Mouse (Mus musculus) neural tube, embryonic 11.5 days (tissue): Measurements from ENCODE around the gene Pde4d. TPM values are rescaled to one million over a fixed set of nuclear protein-coding genes. Genes with fewer than 3 reads are reported as not detected.

Source experiments
- ATAC-seq: fragments of 200-750 bp; cut with Nextera tagmentation; 2 replicates; pipeline ENCODE4 v1.8.0; 2017; ENCODE audit warnings: moderate number of reproducible peaks, mild to moderate bottlenecking, moderate TSS enrichment, moderate library complexity; ENCODE audit not compliant: insufficient read depth, low FRiP score, low TSS enrichment
- DNase-seq: peaks from one replicate; pipeline ENCODE4 v3.0.0-alpha.2; 2015; ENCODE audit warnings: low spot score
- H3K27ac ChIP-seq: fragments of 300-500 bp; sonication (generic); 2 replicates; pipeline ENCODE4 v1.5.1; 2014; ENCODE audit warnings: low read depth, mild to moderate bottlenecking, low read length
- H3K27me3 ChIP-seq: fragments of 300-500 bp; sonication (generic); 2 replicates; pipeline ENCODE4 v1.6.1; 2014; ENCODE audit warnings: mild to moderate bottlenecking, low read length, mixed read lengths; ENCODE audit not compliant: control insufficient read depth, insufficient read depth
- H3K36me3 ChIP-seq: fragments of 300-500 bp; sonication (generic); 2 replicates; pipeline ENCODE4 v1.6.1; 2014; ENCODE audit warnings: mild to moderate bottlenecking, low read length, moderate library complexity, mixed read lengths; ENCODE audit not compliant: control insufficient read depth, insufficient read depth
- H3K4me1 ChIP-seq: fragments of 300-500 bp; sonication (generic); 2 replicates; pipeline ENCODE4 v1.6.1; 2014; ENCODE audit warnings: low read length, mixed read lengths; ENCODE audit not compliant: control insufficient read depth, insufficient read depth
- H3K4me2 ChIP-seq: fragments of 300-500 bp; sonication (generic); 2 replicates; pipeline ENCODE4 v1.6.1; 2014; ENCODE audit warnings: low read depth, mild to moderate bottlenecking, moderate library complexity
- H3K4me3 ChIP-seq: fragments of 300-500 bp; sonication (generic); 2 replicates; pipeline ENCODE4 v1.5.1; 2014; ENCODE audit warnings: low read depth, low read length
- H3K9ac ChIP-seq: fragments of 300-500 bp; sonication (generic); 2 replicates; pipeline ENCODE4 v1.6.1; 2014; ENCODE audit warnings: mild to moderate bottlenecking, low read length
- H3K9me3 ChIP-seq: fragments of 300-500 bp; sonication (generic); 2 replicates; pipeline ENCODE4 v1.6.1; 2016; ENCODE audit warnings: low read length; ENCODE audit not compliant: control insufficient read depth
- WGBS: fragments of 180-500 bp; shearing (Covaris S2); extraction: QIAGEN DNeasy Blood & Tissue Kit; methylation state at CpG from one replicate; pipeline ENCODE4 v1.1.7; 2014; 5-methylcytosine and 5-hydroxymethylcytosine counted together
- polyA plus RNA-seq: library from polyadenylated mRNA; unstranded; fragments of >200 nt; fragmentation: Nextera tagmentation; extraction: Ambion mirVana; gene quantifications from 2 replicates; pipeline ENCODE4 v1.2.1, GENCODE M21; 2014

Gene Pde4d
- polyA plus RNA-seq, 1 experiment from 2014 or later, result 11.1 TPM

GRCm38 (mm10) chr13:109806193-109806966 is 1356.6 kb downstream of the Pde4d start:
- Histone ChIP-seq H3K27ac (no peak overlapping the region), H3K27me3 (no peaks in the 10 kb centered on the region), H3K36me3 (no peaks in the 10 kb centered on the region), H3K9me3 (no peaks in the 10 kb centered on the region), H3K4me3 (no peak overlapping the region), H3K4me2 (no peak overlapping the region), H3K9ac (no peak overlapping the region), H3K4me1 (no peaks in the 10 kb centered on the region)
- WGBS, result 89% methylated on average over 5 of the region's 5 CpGs
- DNase-seq (no peak), ATAC-seq (no peak)

GRCm38 (mm10) chr13:109807036-109807435 is 1357.3 kb downstream of the Pde4d start:
- no peaks in the 10 kb centered on the region for H3K36me3 ChIP-seq
- ATAC-seq (no peak), DNase-seq (no peak)
- H3K27me3 ChIP-seq, result no peaks in the 10 kb centered on the region
- no peaks in the 10 kb centered on the region for H3K4me1 ChIP-seq
- H3K9me3 ChIP-seq, result no peaks in the 10 kb centered on the region
- no peak overlapping the region for H3K27ac ChIP-seq
- no peak overlapping the region for H3K4me3 ChIP-seq
- H3K4me2 ChIP-seq, result no peak overlapping the region
- H3K9ac ChIP-seq, result no peak overlapping the region
- WGBS, result 91% methylated on average over 2 of the region's 2 CpGs

GRCm38 (mm10) chr13:109807446-109807845 is 1357.7 kb downstream of the Pde4d start:
- WGBS, result 70% methylated on average over 3 of the region's 3 CpGs
- no peak overlapping the region for H3K9ac ChIP-seq
- ATAC-seq, result no peak
- H3K4me1 ChIP-seq, result no peaks in the 10 kb centered on the region
- H3K9me3 ChIP-seq, result no peaks in the 10 kb centered on the region
- DNase-seq, result no peak
- H3K27ac ChIP-seq, result no peak overlapping the region
- H3K27me3 ChIP-seq, result no peaks in the 10 kb centered on the region
- H3K4me2 ChIP-seq, result no peak overlapping the region
- no peaks in the 10 kb centered on the region for H3K36me3 ChIP-seq
- H3K4me3 ChIP-seq, result no peak overlapping the region

GRCm38 (mm10) chr13:109808039-109808438 is 1358.3 kb downstream of the Pde4d start:
- Histone ChIP-seq H3K9me3 (no peaks in the 10 kb centered on the region), H3K4me1 (no peaks in the 10 kb centered on the region), H3K4me3 (no peak overlapping the region), H3K27me3 (no peaks in the 10 kb centered on the region), H3K36me3 (no peaks in the 10 kb centered on the region), H3K27ac (no peak overlapping the region), H3K9ac (no peak overlapping the region), H3K4me2 (no peak overlapping the region)
- WGBS, result 80% methylated on average over 6 of the region's 6 CpGs
- DNase-seq (no peak), ATAC-seq (no peak)

GRCm38 (mm10) chr13:109808946-109809345 is 1359.2 kb downstream of the Pde4d start:
- 83% methylated on average over 7 of the region's 7 CpGs for WGBS
- no peaks in the 10 kb centered on the region for H3K36me3 ChIP-seq

GRCm38 (mm10) chr13:109809646-109810045 is 1359.9 kb downstream of the Pde4d start:
- H3K27ac ChIP-seq, result no peak overlapping the region
- H3K36me3 ChIP-seq, result no peaks in the 10 kb centered on the region
- no peak overlapping the region for H3K9ac ChIP-seq
- ATAC-seq (no peak), DNase-seq (no peak)
- H3K4me3 ChIP-seq, result no peak overlapping the region
- 79% methylated on average over 4 of the region's 4 CpGs for WGBS
- no peaks in the 10 kb centered on the region for H3K4me1 ChIP-seq
- no peak overlapping the region for H3K4me2 ChIP-seq
- no peaks in the 10 kb centered on the region for H3K9me3 ChIP-seq
- no peaks in the 10 kb centered on the region for H3K27me3 ChIP-seq

More at GRCm38 (mm10) chr13:109808946-109809345, 1359.2 kb downstream of the Pde4d start:
- H3K4me2 ChIP-seq, result no peak overlapping the region
- no peaks in the 10 kb centered on the region for H3K27me3 ChIP-seq
- no peak for DNase-seq
- no peak for ATAC-seq
- no peak overlapping the region for H3K27ac ChIP-seq
- H3K9me3 ChIP-seq, result no peaks in the 10 kb centered on the region
- H3K9ac ChIP-seq, result no peak overlapping the region
- no peak overlapping the region for H3K4me3 ChIP-seq
- no peaks in the 10 kb centered on the region for H3K4me1 ChIP-seq

GRCm38 (mm10) chr13:109813924-109814323 is 1364.2 kb downstream of the Pde4d start:
- Histone ChIP-seq H3K27me3 (no peaks in the 10 kb centered on the region), H3K9me3 (no peaks in the 10 kb centered on the region), H3K27ac (no peak overlapping the region), H3K9ac (no peak overlapping the region), H3K4me2 (no peak overlapping the region), H3K4me1 (no peaks in the 10 kb centered on the region), H3K36me3 (no peaks in the 10 kb centered on the region), H3K4me3 (no peak overlapping the region)
- no peak for DNase-seq
- ATAC-seq, result no peak
- 79% methylated on average over 4 of the region's 4 CpGs for WGBS

- H3K9ac ChIP-seq, result no peak overlapping the region
- H3K4me2 ChIP-seq, result no peak overlapping the region
- H3K27me3 ChIP-seq, result no peaks in the 10 kb centered on the region
- no peak for DNase-seq
- H3K27ac ChIP-seq, result no peak overlapping the region
- H3K4me3 ChIP-seq, result no peak overlapping the region
- no peaks in the 10 kb centered on the region for H3K36me3 ChIP-seq
- no peaks in the 10 kb centered on the region for H3K9me3 ChIP-seq
- WGBS, result 82% methylated on average over 3 of the region's 3 CpGs
- no peak for ATAC-seq
- peaks cover 17% of the 10 kb centered on the region for H3K4me1 ChIP-seq
These were observed 1369.3 kb downstream of the Pde4d start for GRCm38 (mm10) chr13:109819071-109819470.

- DNase-seq (no peak), ATAC-seq (no peak)
- Histone ChIP-seq H3K4me3 (no peak overlapping the region), H3K4me2 (no peak overlapping the region), H3K4me1 (peaks cover 21% of the 10 kb centered on the region), H3K27ac (no peak overlapping the region), H3K9ac (no peak overlapping the region), H3K36me3 (no peaks in the 10 kb centered on the region), H3K27me3 (no peaks in the 10 kb centered on the region), H3K9me3 (no peaks in the 10 kb centered on the region)
- WGBS, result 80% methylated on average over 3 of the region's 3 CpGs
These were observed 1370.4 kb downstream of the Pde4d start for GRCm38 (mm10) chr13:109820141-109820540.
